Mouse (Mus musculus) gastrocnemius, postnatal 14 days (tissue): ENCODE results near the gene Tmem191c. TPM values are rescaled to one million over a fixed set of nuclear protein-coding genes. Genes with fewer than 3 reads are reported as not detected.

ENCODE experiments used
- DNase-seq: peaks from one replicate; pipeline ENCODE4 v3.0.0; 2021; ENCODE audit warnings: mixed read lengths
- intact Hi-C: fragments of 180-260 bp; cut with DNase I; formaldehyde crosslinking; loops from one replicate; pipeline ENCODE4 v1.15.1; 2025; ENCODE audit warnings: low total_unique reads
- total RNA-seq, 2 experiments: library from RNA; stranded (reverse); gene quantifications; 2 replicates each; pipeline ENCODE4 v1.2.3; 2021

Gene Tmem191c
- total RNA-seq, 2 experiments from 2014 or later: 0.96 to 1.2 TPM

- intact Hi-C loops: no loop called here
- DNase-seq: peak; percentile 82
Observed at GRCm38 (mm10) chr16:17257359-17257821, 18.5 kb upstream of the Tmem191c start.

- no peak for DNase-seq
- intact Hi-C loops: no loop called here
Observed at GRCm38 (mm10) chr16:17258917-17259316, 17.0 kb upstream of the Tmem191c start.

GRCm38 (mm10) chr16:17261341-17261740, 14.5 kb upstream of the Tmem191c start:
- DNase-seq: no peak

GRCm38 (mm10) chr16:17266113-17266512, 9.8 kb upstream of the Tmem191c start:
- intact Hi-C loops: no loop called here
- DNase-seq: no peak

More at GRCm38 (mm10) chr16:17261341-17261740, 14.5 kb upstream of the Tmem191c start:
- intact Hi-C loops: no loop called here

GRCm38 (mm10) chr16:17267937-17268336, 7.9 kb upstream of the Tmem191c start:
- intact Hi-C loops: no loop called here

GRCm38 (mm10) chr16:17269872-17270271, 6.0 kb upstream of the Tmem191c start:
- intact Hi-C loops: loop anchor here (2.0 kb wide), 1 partner anchor 59 kb away; no protein-coding TSS in a partner anchor
- no peak for DNase-seq

More at GRCm38 (mm10) chr16:17267937-17268336, 7.9 kb upstream of the Tmem191c start:
- DNase-seq: no peak

- no peak for DNase-seq
- intact Hi-C loops: loop anchor here (2.0 kb wide), 1 partner anchor 60 kb away; no protein-coding TSS in a partner anchor
Observed at GRCm38 (mm10) chr16:17271124-17271523, 4.8 kb upstream of the Tmem191c start.

- DNase-seq: no peak
- intact Hi-C loops: loop anchor here (2.0 kb wide), 1 partner anchor 61 kb away; no protein-coding TSS in a partner anchor
Observed at GRCm38 (mm10) chr16:17271856-17272255, 4.0 kb upstream of the Tmem191c start.

- DNase-seq: peak; percentile 92
- intact Hi-C loops: loop anchor here (5.0 kb wide), 1 partner anchor 139 kb away; no protein-coding TSS in a partner anchor
Observed at GRCm38 (mm10) chr16:17276164-17277151, 581 bp downstream of the Tmem191c start.

- intact Hi-C loops: loop anchor here (5.0 kb wide), 1 partner anchor 140 kb away; no protein-coding TSS in a partner anchor
- peak; percentile 14 for DNase-seq
Observed at GRCm38 (mm10) chr16:17277342-17278211, 1.7 kb downstream of the Tmem191c start.

GRCm38 (mm10) chr16:17280471-17280870, 4.6 kb downstream of the Tmem191c start:
- intact Hi-C loops: no loop called here
- DNase-seq: no peak

- no peak for DNase-seq
- intact Hi-C loops: no loop called here
Observed at GRCm38 (mm10) chr16:17283151-17283550, 7.3 kb downstream of the Tmem191c start.

GRCm38 (mm10) chr16:17287103-17287502, 11.2 kb downstream of the Tmem191c start:
- intact Hi-C loops: no loop called here
- no peak for DNase-seq

- no peak for DNase-seq
- intact Hi-C loops: no loop called here
Observed at GRCm38 (mm10) chr16:17291016-17291415, 15.1 kb downstream of the Tmem191c start.

GRCm38 (mm10) chr16:17292751-17293150, 16.9 kb downstream of the Tmem191c start:
- peak; percentile 51 for DNase-seq
- intact Hi-C loops: no loop called here

GRCm38 (mm10) chr16:17300818-17301217, 24.9 kb downstream of the Tmem191c start:
- intact Hi-C loops: no loop called here
- DNase-seq: no peak

GRCm38 (mm10) chr16:17303521-17304245, 27.8 kb downstream of the Tmem191c start:
- intact Hi-C loops: no loop called here

GRCm38 (mm10) chr16:17307461-17307860, 31.6 kb downstream of the Tmem191c start:
- intact Hi-C loops: no loop called here
- DNase-seq: no peak

More at GRCm38 (mm10) chr16:17303521-17304245, 27.8 kb downstream of the Tmem191c start:
- DNase-seq: no peak

GRCm38 (mm10) chr16:17309036-17309435, 33.2 kb downstream of the Tmem191c start:
- intact Hi-C loops: no loop called here
- no peak for DNase-seq
